Mouse (Mus musculus) megakaryocyte-erythroid progenitor cell, adult 5-6 weeks (primary cell): ENCODE data around the gene Hoxc12. TPM values are rescaled to one million over a fixed set of nuclear protein-coding genes. Genes with fewer than 3 reads are reported as not detected.
A peak's percentile ranks its signal among the peaks of the same experiment; 100 is the strongest.

Experiments used
- ATAC-seq: replicated peaks from 2 replicates; pipeline ENCODE4 v1.8.0; 2016; ENCODE audit warnings: mild to moderate bottlenecking, inconsistent platforms; ENCODE audit not compliant: severe bottlenecking, poor library complexity, low FRiP score, low TSS enrichment
- total RNA-seq, 2 experiments: library from RNA; stranded (forward) in 1 of 2; stranded (reverse) in 1 of 2; fragments of 200-1000, 215-1000 nt in 1 of 2; fragments of >200 nt in 1 of 2; fragmentation: Nextera tagmentation in 1 of 2; gene quantifications; 2 replicates each; pipeline ENCODE4 v1.2.3; 2014 to 2017

Hoxc12 gene
- total RNA-seq, 2 experiments from 2014 or later = not detected

DNA sequence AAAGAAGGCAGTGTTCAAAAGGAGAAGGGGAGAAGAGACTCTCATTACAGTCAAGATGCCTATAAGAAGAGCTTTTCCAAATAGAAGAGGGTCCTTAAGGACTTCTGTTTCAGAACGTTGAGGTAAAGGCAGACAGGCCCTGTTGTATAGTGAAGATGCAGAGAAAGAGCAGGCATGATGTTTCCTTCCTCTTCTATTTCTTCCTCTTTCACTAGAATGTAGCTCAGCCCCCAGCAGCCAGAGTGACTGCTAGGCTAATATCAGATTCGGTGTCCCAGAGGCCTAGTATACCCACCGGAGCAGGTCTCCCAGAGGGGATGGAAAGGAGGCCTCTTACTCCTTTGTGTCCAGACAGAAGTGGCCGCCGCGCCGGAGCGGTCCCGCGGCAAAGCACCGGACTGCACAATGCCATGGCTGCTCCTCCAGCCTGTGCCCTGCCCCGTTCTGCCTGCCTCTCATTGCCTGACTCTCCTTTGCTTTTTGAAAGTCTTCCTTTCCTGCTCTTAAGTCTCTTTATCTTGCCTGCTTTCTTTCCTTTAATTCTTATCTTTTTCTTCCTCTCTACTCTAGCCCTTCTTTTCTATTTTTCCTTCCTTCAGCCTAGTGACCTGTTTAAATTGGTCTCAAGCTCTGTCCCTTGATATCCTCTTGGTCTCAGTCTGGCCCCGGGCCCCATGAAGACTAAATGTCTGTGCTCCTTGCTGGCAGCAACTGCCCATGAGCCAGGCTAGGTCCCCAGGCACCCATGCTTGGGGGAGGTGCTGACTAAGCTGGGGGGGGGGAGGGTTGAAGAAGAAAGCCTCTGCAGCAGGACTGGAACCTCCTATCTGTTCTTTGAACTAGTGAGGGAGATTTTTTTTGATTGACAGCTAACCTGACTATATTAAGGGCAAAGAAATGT is 42.3 kb downstream of the Hoxc12 start:
- no peak for ATAC-seq

DNA sequence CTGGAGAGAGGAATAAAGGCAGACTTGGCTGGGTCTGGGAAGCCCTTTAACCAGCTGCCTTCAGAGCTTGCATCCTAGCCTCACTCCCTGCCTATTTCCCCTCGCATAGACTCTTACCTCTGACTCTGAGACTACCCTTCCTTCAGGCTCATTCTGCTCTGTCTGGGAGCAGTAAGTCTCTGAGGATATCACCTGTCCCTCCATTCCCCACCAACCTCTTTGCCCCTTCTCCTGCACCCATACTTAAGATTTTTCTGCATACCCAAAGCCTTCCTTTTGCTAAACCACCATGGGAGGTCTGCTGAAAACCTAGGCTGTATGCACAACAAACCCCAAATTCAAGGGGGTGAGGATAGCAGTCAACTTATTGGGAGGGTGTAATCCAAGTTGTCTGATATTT is 43.4 kb downstream of the Hoxc12 start:
- ATAC-seq = no peak

DNA sequence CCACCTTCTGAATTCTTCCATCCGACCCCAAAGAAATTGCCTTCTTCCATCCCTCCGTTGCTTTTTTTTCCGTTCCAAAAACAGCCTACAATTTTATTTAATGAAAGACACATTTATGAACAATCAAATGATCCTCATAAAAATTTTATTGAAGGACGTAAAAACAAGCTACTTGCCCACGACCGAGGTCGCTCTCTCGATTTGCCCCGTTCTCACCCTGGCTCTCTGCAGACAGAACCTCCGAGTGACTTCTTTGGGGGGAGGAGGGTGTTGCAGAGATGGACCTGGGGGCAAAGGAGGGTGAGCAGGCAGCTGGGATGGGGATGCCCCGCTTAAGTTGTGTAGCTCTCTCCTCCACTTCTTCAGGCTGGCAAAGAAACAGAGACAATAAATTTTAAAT is 43.8 kb downstream of the Hoxc12 start:
- no peak for ATAC-seq

DNA sequence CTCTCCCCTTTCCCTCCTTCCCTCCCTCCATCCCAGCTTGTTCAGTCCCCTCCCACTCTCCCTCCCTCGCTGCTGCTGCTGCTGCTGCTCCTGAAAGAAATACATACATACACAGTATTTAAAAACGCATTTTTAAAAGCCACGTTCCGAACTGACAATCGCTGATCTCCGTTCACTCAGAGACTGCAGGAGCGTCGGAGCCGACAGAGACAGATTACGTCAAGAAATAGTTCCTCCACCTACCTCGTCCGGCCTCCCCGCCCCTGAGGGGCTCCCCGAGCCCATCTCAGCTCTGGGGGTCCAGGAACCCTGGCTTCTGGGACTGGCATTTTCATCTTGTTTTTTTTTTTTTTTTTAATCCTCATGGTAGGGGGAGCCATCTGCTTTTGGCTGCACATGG is 44.4 kb downstream of the Hoxc12 start:
- ATAC-seq = no peak

DNA sequence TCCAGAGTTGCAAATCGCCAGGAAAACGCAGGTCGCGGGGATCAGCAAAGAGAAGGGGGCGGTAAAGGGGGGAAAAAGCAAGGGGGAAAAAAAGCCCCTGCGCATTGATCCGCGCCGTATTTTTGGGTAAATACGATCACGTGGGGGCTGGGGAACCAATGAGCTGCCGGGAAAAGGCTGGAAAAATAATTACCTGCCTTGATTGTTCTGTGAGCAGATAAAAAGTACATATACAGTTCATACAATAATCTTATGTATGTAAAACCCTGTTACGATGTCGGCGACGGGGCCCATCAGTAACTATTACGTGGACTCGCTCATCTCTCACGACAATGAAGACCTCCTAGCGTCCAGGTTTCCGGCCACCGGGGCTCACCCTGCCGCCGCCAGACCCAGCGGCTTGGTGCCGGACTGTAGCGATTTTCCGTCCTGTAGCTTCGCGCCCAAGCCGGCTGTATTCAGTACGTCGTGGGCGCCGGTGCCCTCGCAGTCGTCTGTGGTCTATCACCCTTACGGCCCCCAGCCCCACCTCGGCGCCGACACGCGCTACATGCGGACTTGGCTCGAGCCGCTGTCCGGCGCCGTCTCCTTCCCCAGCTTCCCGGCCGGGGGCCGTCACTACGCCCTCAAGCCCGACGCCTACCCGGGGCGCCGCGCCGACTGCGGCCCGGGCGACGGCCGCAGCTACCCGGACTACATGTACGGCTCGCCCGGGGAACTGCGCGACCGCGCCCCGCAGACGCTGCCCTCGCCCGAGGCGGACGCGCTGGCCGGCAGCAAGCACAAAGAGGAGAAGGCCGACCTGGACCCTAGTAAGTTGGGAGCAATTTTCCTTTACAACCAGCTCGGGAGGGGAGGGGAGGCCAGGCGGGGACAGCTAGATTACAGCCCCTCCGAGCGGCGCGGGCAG is 45.1 kb downstream of the Hoxc12 start:
- no peak; the same call in 1 of the 2 replicates for ATAC-seq

DNA sequence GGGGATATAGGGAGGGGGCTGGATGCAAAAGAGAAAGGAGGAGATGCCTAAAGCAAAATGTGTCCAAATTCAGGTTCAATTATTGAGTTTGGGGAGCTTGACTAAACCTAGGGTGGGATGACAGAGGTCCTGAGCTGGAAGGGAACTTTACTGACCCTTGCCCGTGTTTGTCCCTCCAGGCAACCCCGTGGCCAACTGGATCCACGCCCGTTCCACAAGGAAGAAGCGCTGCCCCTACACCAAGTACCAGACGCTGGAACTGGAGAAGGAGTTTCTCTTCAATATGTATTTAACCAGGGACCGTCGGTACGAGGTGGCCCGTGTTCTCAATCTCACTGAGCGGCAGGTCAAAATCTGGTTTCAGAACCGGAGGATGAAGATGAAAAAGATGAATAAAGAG is 47.2 kb downstream of the Hoxc12 start:
- no peak for ATAC-seq

DNA sequence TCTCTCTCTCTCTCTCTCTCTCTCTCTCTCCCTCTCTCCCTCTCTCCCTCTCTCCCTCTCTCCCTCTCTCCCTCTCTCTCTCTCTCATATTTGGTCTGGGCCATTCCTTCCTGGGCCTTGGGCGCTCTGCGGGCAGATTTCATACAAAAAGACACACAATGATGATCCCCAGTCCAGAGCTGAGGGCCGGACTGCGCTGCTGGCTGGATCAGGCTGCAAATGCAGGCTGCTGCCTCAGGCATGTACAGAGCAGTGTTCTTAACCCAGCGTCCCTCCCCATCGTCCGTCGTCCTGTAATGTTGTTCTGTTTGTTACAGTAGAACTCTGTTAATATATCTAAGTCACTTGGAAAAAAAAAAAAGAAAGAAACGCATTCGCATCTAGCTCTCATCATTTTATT is 48.0 kb downstream of the Hoxc12 start:
- ATAC-seq = no peak

DNA sequence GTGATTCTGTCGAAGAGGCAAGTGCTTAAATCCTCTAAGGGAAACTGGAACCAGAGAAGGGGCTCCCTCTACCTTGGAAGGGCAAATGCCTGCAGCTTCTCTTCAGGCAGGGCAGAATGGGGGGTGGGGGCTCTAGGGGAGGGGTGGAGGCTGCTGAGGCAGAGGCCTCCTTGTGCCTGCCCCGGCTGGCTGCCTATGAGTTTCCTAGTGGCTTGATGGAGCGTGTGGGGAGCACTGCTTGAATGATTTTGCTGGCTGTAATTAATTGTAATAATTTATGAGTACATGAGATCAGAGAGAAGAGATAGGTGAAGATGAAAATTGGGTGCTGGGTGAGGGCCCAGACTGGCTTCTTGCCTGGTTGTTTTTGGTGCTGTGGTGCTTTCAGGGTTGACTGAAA is 48.4 kb downstream of the Hoxc12 start:
- no peak for ATAC-seq

DNA sequence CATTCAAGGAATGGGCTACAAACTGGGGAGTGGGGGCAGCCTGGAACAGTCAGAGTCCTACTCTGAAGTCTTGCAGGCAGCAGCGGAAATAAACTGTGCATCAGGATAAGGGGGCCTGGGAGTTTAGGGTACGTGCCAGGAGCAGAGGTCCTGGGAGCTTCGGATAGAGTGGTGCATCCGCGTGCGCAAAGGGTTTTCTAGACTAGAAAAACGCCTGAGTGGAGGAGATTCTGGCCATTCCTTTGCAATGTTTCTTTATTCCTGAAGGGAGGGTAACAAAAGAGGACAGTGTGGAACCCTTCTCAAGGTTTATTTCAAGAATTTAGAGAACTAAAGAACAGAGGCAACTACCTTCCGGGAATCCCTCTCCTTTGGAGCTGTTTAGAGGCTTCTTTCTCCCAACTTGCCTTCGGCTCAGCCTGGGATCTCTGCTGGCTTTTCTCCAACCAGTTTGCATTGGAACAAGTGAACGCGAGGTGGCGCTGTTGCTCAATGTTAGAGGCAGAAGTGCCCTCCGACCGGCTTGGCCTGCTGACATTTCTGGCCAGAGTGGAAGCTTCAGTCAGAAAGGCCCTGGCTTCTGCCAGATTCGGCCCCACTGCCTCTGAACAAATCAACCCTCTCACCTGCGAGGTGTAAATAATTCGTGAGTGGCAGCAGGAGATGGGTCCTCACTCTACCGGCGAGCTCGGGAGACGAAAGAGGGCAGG is 50.7 kb downstream of the Hoxc12 start:
- peak; percentile 80 for ATAC-seq

DNA sequence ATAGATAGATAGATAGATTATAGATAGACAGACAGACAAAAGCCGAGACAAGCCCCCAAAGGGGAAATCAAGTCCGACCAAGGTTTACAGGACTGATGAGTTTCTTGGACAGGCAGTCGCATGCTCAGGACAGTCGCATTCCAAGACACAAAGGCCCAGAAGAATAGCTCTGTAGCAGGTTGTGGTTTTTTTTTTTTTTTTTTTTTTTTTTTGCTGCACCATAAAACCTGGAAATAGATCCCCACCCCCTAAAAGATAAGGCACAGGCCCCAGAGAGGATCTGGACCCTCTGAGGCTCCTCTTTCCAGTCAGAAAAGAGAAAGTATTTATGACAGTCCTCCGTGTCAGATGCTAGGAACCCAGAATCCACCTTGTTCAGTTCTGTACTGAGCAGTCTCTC is 51.5 kb downstream of the Hoxc12 start:
- no peak for ATAC-seq

Other genes starting within 250 kb of the Hoxc12 start
- 11.3 and 14.1 TPM in 2 replicates for gene Calcoco1, start 214.6 kb upstream of the Hoxc12 start, total RNA-seq (2014; fragmentation: Nextera tagmentation)
- gene Calcoco1, start 214.6 kb upstream of the Hoxc12 start, total RNA-seq (2017) = 12.6 and 20.3 TPM in 2 replicates
- gene Hoxc13, start 15.7 kb upstream of the Hoxc12 start, total RNA-seq (2014; fragmentation: Nextera tagmentation) = not detected in 2 replicates
- not detected in 2 replicates for gene Hoxc13, start 15.7 kb upstream of the Hoxc12 start, total RNA-seq (2017)
- not detected in 2 replicates for gene Hoxc11, start 17.7 kb downstream of the Hoxc12 start, total RNA-seq (2014; fragmentation: Nextera tagmentation)
- gene Hoxc11, start 17.7 kb downstream of the Hoxc12 start, total RNA-seq (2017) = not detected in 2 replicates
- gene Hoxc10, start 30.0 kb downstream of the Hoxc12 start, total RNA-seq (2014; fragmentation: Nextera tagmentation) = not detected in 2 replicates
- not detected in 2 replicates for gene Hoxc10, start 30.0 kb downstream of the Hoxc12 start, total RNA-seq (2017)
- gene Hoxc5, start 30.7 kb downstream of the Hoxc12 start, total RNA-seq (2014; fragmentation: Nextera tagmentation) = not detected in 2 replicates
- not detected in 2 replicates for gene Hoxc5, start 30.7 kb downstream of the Hoxc12 start, total RNA-seq (2017)
- gene Hoxc9, start 39.7 kb downstream of the Hoxc12 start, total RNA-seq (2014; fragmentation: Nextera tagmentation) = not detected in 2 replicates
- not detected in 2 replicates for gene Hoxc9, start 39.7 kb downstream of the Hoxc12 start, total RNA-seq (2017)
- not detected in 2 replicates for gene Hoxc8, start 53.9 kb downstream of the Hoxc12 start, total RNA-seq (2014; fragmentation: Nextera tagmentation)
- gene Hoxc8, start 53.9 kb downstream of the Hoxc12 start, total RNA-seq (2017) = not detected in 2 replicates
- gene Hoxc6, start 61.5 kb downstream of the Hoxc12 start, total RNA-seq (2014; fragmentation: Nextera tagmentation) = not detected in 2 replicates
- not detected in 2 replicates for gene Hoxc6, start 61.5 kb downstream of the Hoxc12 start, total RNA-seq (2017)
- not detected in 2 replicates for gene Hoxc4, start 82.2 kb downstream of the Hoxc12 start, total RNA-seq (2014; fragmentation: Nextera tagmentation)
- gene Hoxc4, start 82.2 kb downstream of the Hoxc12 start, total RNA-seq (2017) = not detected in 2 replicates
- gene Smug1, start 230.3 kb downstream of the Hoxc12 start, total RNA-seq (2014; fragmentation: Nextera tagmentation) = 3.6 and 5.9 TPM in 2 replicates
- gene Smug1, start 230.3 kb downstream of the Hoxc12 start, total RNA-seq (2017) = 2.2 and 4.2 TPM in 2 replicates